Mouse (Mus musculus) testis, adult 2 months (tissue): ENCODE data around the gene Gm20458. TPM values are rescaled to one million over a fixed set of nuclear protein-coding genes. Genes with fewer than 3 reads are reported as not detected.

Source experiments
- H3K27ac ChIP-seq: fragments of 200-500 bp; 2 replicates; pipeline ENCODE4 v1.5.1; 2012; ENCODE audit warnings: low read depth, low read length; ENCODE audit not compliant: control insufficient read depth, insufficient read depth
- H3K27me3 ChIP-seq: fragments of 200-500 bp; 2 replicates; pipeline ENCODE4 v1.6.1; 2012; ENCODE audit warnings: mild to moderate bottlenecking, low read length, moderate library complexity; ENCODE audit not compliant: control insufficient read depth, insufficient read depth
- H3K36me3 ChIP-seq: fragments of 200-500 bp; 2 replicates; pipeline ENCODE4 v1.6.1; 2012; ENCODE audit warnings: mild to moderate bottlenecking, low read length; ENCODE audit not compliant: control insufficient read depth, insufficient read depth
- H3K4me1 ChIP-seq: fragments of 200-500 bp; 2 replicates; pipeline ENCODE4 v1.6.1; 2012; ENCODE audit warnings: low read length; ENCODE audit not compliant: control insufficient read depth, insufficient read depth
- H3K4me3 ChIP-seq: fragments of 200-500 bp; 2 replicates; pipeline ENCODE4 v1.5.1; 2012; ENCODE audit warnings: low read depth, mild to moderate bottlenecking, low read length, moderate library complexity, mixed read lengths; ENCODE audit not compliant: control insufficient read depth
- CTCF ChIP-seq: fragments of 200-500 bp; IDR thresholded peaks from 2 replicates; pipeline ENCODE4 v1.5.1; 2012; ENCODE audit warnings: low read depth, mild to moderate bottlenecking, inconsistent platforms, low read length, moderate library complexity; ENCODE audit not compliant: control insufficient read depth, insufficient read depth, insufficient replicate concordance
- POLR2A ChIP-seq: fragments of 200-500 bp; IDR thresholded peaks from 2 replicates; pipeline ENCODE4 v1.6.1; 2012; ENCODE audit warnings: low read depth, mild to moderate bottlenecking, inconsistent platforms, low read length, moderate library complexity; ENCODE audit not compliant: control insufficient read depth
- polyA plus RNA-seq: library from polyadenylated mRNA; depleted of rRNA; stranded (reverse); fragments of >200 nt; gene quantifications from 2 replicates; pipeline ENCODE4 v1.2.3, GENCODE M21; 2012; rRNA removed

Gene Gm20458
- polyA plus RNA-seq = 5.0 and 5.6 TPM in 2 replicates

DNA sequence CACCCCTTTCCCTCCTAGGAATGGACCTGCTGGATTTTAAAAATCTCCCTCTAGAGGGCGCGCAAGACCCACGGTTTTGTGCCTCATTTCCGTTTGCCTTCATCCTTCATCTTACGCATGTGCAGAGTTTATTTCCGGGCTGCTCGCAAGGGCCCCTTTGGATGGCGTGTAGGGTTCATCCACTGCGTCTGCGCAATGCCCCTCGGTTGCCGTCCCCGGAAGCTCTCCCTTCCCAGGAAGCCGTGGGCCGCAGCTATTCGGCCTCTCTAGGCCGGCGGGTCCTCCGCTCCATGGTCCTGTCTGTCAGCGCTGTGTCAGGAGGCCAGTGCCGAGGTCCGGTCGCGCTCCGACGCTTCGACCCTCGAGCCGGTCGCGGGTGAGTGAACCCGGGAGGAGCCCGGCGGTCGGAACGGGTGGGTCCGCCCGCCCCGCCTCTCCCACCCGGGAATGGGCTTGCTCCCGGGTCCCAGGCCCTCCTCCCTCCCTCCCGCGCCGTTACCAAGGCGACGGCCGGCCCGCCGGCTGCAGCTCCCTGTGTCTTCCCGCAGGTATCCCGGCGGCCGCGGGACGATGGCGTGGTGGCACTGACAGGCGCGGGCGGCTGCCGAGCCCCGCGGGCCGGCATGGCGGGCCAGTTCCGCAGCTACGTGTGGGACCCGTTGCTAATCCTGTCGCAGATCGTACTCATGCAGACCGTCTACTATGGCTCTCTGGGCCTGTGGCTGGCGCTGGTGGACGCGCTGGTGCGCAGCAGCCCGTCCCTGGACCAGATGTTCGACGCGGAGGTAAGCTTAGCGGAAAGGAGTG is at the start of gene Gm20458:
Gm20458 (plus strand) TSS at position 223 of the 807 bp plus-strand sequence.
- peak within 1 kb of the TSS; percentile 95 for H3K4me3 ChIP-seq
- peaks cover 3% of the 10 kb centered on the region; the same call in 1 of the 2 replicates for H3K4me1 ChIP-seq
- H3K27ac ChIP-seq = peak within 1 kb of the TSS; percentile 79
- H3K27me3 ChIP-seq = no peaks in the 10 kb centered on the region
- H3K36me3 ChIP-seq = no peaks in the 10 kb centered on the region
- TF ChIP-seq CTCF (peak; percentile 60; the same call in 1 of the 2 replicates), POLR2A (peak; percentile 82)

DNA sequence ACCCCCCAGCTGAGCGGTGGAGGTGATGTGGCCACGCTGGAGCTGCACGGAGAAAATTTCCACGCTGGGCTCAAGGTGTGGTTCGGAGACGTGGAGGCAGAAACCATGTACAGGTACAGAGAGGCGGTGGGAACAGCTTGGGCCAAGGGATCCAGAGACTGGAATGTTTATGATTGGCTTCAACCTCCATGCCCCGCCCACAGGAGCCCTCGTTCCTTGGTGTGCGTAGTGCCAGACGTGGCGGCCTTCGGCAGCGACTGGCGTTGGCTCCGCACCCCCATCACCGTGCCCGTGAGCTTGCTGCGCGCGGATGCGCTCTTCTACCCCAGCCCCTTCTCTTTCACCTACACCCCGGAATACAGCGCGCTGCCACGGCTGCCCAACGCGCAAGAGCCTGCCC is 46.6 kb upstream of the Gm20458 start:
- no peak for TF ChIP-seq POLR2A
- no peak for TF ChIP-seq CTCF
- Histone ChIP-seq H3K27me3 (no peaks in the 10 kb centered on the region), H3K4me1 (peaks cover 6% of the 10 kb centered on the region), H3K27ac (no peak overlapping the region), H3K36me3 (no peaks in the 10 kb centered on the region), H3K4me3 (no peak overlapping the region)

DNA sequence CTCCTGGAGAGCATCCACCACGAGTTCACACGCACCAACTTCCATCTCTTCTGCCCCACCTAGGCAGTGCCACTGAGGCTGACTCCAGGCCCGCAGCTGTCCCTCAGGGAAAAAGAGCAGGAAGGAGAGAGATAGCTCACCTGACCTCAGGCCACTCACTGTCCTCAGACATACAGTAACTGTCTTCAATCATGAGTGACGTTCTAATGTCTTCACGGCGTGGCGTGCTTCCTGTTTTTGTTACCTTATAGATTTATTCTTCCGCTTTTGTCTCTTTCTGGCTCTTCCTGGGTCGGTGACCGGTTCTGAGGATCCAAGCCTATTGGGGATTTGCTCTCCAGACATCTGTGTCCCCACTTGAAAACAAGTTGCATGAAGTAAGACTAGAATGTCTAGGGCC is 46.2 kb upstream of the Gm20458 start:
- Histone ChIP-seq H3K36me3 (no peaks in the 10 kb centered on the region), H3K27me3 (no peaks in the 10 kb centered on the region), H3K27ac (no peak overlapping the region), H3K4me3 (no peak overlapping the region), H3K4me1 (peaks cover 6% of the 10 kb centered on the region)
- TF ChIP-seq POLR2A = no peak
- no peak for TF ChIP-seq CTCF

DNA sequence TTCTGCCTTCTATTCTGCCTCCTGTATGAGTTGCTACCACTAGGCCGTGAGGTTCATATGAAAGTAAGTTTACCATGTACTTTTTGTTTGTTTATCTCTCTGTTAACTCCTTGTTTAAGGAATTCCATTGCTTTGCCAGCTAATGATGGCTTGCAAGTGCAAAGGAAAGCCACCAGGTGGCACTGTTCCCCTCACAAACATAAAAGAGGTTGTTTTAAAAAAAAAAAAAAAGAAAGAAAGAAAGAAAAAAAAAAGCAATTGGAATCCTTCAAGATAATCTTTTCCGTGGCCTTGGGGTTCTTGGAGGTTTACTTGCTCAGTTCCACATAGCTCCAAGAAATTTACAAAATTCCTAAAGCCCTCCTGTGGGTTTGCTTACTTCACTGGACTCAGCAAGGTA is 43.6 kb upstream of the Gm20458 start:
- Histone ChIP-seq H3K27ac (no peak overlapping the region), H3K36me3 (no peaks in the 10 kb centered on the region), H3K27me3 (no peaks in the 10 kb centered on the region), H3K4me3 (no peak overlapping the region), H3K4me1 (peaks cover 6% of the 10 kb centered on the region)
- TF ChIP-seq POLR2A (no peak), CTCF (peak; percentile 12; the same call in 1 of the 2 replicates)

DNA sequence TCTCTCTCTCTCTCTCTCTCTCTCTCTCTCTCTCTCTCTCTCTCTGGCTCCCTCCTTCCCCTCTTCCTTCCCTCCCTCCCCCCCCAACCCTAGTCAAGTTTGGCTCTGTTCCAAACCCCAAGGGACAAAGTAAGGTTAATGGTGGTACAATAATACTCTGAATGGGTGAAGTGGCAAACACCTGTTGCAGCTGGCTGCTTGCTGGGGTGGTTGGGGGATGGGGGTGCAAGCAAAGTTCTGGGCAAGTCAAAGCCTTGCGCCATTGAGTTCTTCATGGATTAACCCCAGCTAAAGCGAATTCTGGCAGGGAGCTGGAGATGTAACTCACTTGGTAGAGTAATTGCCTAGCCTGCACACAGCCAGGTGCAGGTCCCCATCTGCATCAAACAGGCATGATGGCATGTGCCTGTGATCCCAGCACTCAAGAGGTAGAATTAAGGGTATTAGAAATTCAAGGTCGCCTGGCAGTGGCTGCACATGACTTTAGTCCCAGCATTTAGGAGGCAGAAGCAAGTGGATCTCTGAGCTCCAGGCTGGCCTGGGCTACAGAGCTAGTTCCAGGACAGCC is 42.4 kb upstream of the Gm20458 start:
- Histone ChIP-seq H3K36me3 (no peaks in the 10 kb centered on the region), H3K4me3 (no peak overlapping the region), H3K27me3 (no peaks in the 10 kb centered on the region), H3K4me1 (peaks cover 6% of the 10 kb centered on the region), H3K27ac (no peak overlapping the region)
- no peak for TF ChIP-seq CTCF
- no peak for TF ChIP-seq POLR2A

DNA sequence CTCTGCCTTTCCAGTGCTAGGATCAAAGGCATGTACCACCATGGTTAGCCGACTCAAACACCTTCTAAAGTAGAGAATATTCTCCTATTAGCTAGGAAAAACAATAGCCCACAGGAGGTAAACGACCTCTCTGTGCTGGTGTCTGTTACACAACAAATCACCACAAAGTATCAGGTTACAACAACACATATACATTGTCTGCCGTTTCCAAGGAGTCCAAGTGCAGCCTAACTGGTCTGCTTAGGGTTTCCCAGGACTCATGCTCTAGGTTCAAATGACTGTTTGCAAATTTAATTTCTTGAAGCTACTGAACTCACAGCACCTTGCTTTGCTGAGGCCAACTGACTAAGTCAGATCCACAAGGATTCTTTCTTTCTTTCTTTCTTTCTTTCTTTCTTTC is 41.3 kb upstream of the Gm20458 start:
- H3K4me3 ChIP-seq = no peak overlapping the region
- no peaks in the 10 kb centered on the region for H3K4me1 ChIP-seq
- no peaks in the 10 kb centered on the region for H3K36me3 ChIP-seq
- no peak overlapping the region for H3K27ac ChIP-seq
- no peak for TF ChIP-seq POLR2A
- no peak for TF ChIP-seq CTCF
- H3K27me3 ChIP-seq = no peaks in the 10 kb centered on the region

DNA sequence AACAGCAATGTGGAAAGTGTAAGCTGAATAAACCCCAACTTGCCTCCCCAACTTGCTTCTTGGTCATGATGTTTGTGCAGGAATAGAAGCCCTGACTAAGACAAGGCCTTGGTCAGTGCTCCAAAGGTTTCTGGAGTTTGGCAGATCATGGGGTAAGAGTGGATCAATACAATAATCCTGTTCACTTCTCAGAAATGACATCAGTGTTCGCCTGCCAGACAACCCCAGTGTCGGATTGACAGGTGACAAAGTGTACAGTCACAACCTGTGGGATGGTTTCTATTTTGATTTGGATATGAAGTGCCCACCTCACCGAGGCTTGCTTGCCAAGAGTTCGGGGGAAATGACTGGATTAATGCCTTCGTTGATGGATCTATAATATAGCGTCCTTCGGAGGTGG is 39.5 kb upstream of the Gm20458 start:
- H3K4me1 ChIP-seq = no peaks in the 10 kb centered on the region
- H3K27me3 ChIP-seq = no peaks in the 10 kb centered on the region
- H3K4me3 ChIP-seq = no peak overlapping the region
- H3K27ac ChIP-seq = no peak overlapping the region
- no peak for TF ChIP-seq POLR2A
- TF ChIP-seq CTCF = no peak
- no peaks in the 10 kb centered on the region for H3K36me3 ChIP-seq
